Comparison of ENCODE assay signal across 11 mouse cellular contexts in the genomic region with DNA sequence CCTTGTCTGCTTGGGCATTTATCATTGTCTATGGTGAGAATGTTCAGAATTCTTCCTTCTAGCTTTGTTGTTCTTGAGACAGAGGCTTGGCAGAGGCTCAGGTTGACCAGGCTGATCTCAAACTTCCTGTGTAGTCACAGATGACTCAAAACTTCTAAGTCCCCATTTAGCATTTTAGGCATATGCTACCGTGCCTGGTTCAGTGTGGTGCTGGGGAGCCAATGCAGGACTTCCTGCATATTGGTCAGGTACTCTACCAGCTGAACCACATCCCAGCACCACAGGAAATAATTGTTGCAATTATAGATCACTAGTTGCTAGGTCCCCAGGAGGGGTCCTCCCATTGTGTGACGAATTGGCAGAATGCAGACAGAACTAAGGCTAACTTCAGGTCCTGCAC. TPM values are rescaled to one million over a fixed set of nuclear protein-coding genes. Genes with fewer than 3 reads are reported as not detected.
DNase-seq lines count a peak whose midpoint lies in the region; ATAC-seq and TF ChIP-seq lines count a peak whose summit lies in the region.
"Had no signal": no experiment of that assay in that cellular context is flagged by ENCODE, and none has a peak within 500 bp of the region (broad histone marks: within the 10 kb centered on the region; RNA-seq: fewer than 3 reads in every experiment).

No protein-coding gene starts in this region.

- dilution Hi-C loops in CH12.LX (cut with MboI; ENCODE audit: extremely low pct_ligation_motif_present, extremely low pct_unique_long_range_greater_than_20kb, low sequenced_read_pairs) = no loop called here

- H3K9ac ChIP-seq in CH12.LX (ENCODE audit: insufficient read depth, low read depth) = no peak overlapping the region
- no peak overlapping the region for H3K9ac ChIP-seq in forebrain, embryonic 14.5 days (ENCODE audit: low read length)
- H3K9ac ChIP-seq: liver, postnatal 0 days had no signal

- TF ChIP-seq CTCF in CH12.LX (conservative IDR thresholded peaks at IDR 0.05 in 1 of 2, IDR thresholded peaks at IDR 0.05 in 1 of 2; ENCODE audit: low read depth in 2 of 2, low read length in 2 of 2) = no peak

- H3K4me2 ChIP-seq in CH12.LX (ENCODE audit: insufficient read depth, low read depth, poor library complexity, severe bottlenecking) = peak overlapping the region; percentile 76; the same call in 1 of the 2 replicates
- H3K4me2 ChIP-seq in forebrain, embryonic 14.5 days (ENCODE audit: low read length) = no peak overlapping the region

- peaks cover 88% of the 10 kb centered on the region for H3K79me2 ChIP-seq in CH12.LX (replicated peaks; ENCODE audit: control insufficient read depth, extremely low read depth, insufficient read depth, poor library complexity, severe bottlenecking)

- in situ Hi-C loops in CH12.LX (cut with MboI; ENCODE audit: low pct_ligation_motif_present, low pct_unique_long_range_greater_than_20kb, low sequenced_read_pairs) = no loop called here

- peak; percentile 62 for DNase-seq in kidney, postnatal 14 days
- no peak for DNase-seq in kidney, adult 9 months
- peak; percentile 55 to 62 for DNase-seq in B cell, adult 2 months
- peak; percentile 90 for DNase-seq in CH12.LX (ENCODE audit: extremely low read depth)
- DNase-seq in hindbrain, embryonic 10.5 days (ENCODE audit: low spot score) = no peak
- no peak for DNase-seq in forebrain, embryonic 14.5 days (ENCODE audit: low spot score)
- DNase-seq: cerebellum, adult 18-20 months; liver, postnatal 0 days; thymus, postnatal 4 days had no signal

- WGBS in hindbrain, embryonic 10.5 days = 74% methylated on average over 2 of the region's 2 CpGs
- WGBS in forebrain, embryonic 14.5 days = 85% methylated on average over 2 of the region's 2 CpGs

- no peaks in the 10 kb centered on the region for H3K9me3 ChIP-seq in CH12.LX (replicated peaks; ENCODE audit: low read length)
- H3K9me3 ChIP-seq in hindbrain, embryonic 10.5 days = no peaks in the 10 kb centered on the region
- H3K9me3 ChIP-seq in forebrain, embryonic 14.5 days (replicated peaks; ENCODE audit: control insufficient read depth, low read length) = no peaks in the 10 kb centered on the region

- H3K27me3 ChIP-seq in CH12.LX (replicated peaks) = no peaks in the 10 kb centered on the region
- no peaks in the 10 kb centered on the region for H3K27me3 ChIP-seq in hindbrain, embryonic 10.5 days (ENCODE audit: insufficient read depth, poor library complexity, severe bottlenecking)
- no peaks in the 10 kb centered on the region for H3K27me3 ChIP-seq in forebrain, embryonic 14.5 days (replicated peaks; ENCODE audit: control insufficient read depth, insufficient read depth, low read length)

- peak; percentile 9; the same call in 1 of the 2 replicates for ATAC-seq in megakaryocyte, adult 5-6 weeks (ENCODE audit: poor library complexity, severe bottlenecking)
- ATAC-seq in forebrain, embryonic 14.5 days = no peak
- ATAC-seq: intestine, postnatal 0 days; liver, postnatal 0 days had no signal

- TF ChIP-seq RAD21 in CH12.LX (IDR thresholded peaks at IDR 0.05; ENCODE audit: low read depth, low read length) = no peak

- H3K36me3 ChIP-seq in CH12.LX (replicated peaks in 1 of 2; ENCODE audit: control insufficient read depth in 1 of 2, insufficient read depth in 1 of 2, low read length in 1 of 2) = peaks cover 12 to 78% of the 10 kb centered on the region in 2 experiments
- peaks cover 55% of the 10 kb centered on the region for H3K36me3 ChIP-seq in hindbrain, embryonic 10.5 days
- H3K36me3 ChIP-seq in forebrain, embryonic 14.5 days (ENCODE audit: control insufficient read depth, insufficient read depth, low read length) = peaks cover 6% of the 10 kb centered on the region

- peaks cover 39 to 99% of the 10 kb centered on the region in 2 experiments for H3K4me1 ChIP-seq in CH12.LX (ENCODE audit: control insufficient read depth in 1 of 2, insufficient read depth in 2 of 2)
- peaks cover 38% of the 10 kb centered on the region for H3K4me1 ChIP-seq in hindbrain, embryonic 10.5 days (replicated peaks)
- peaks cover 3% of the 10 kb centered on the region; the same call in 1 of the 2 replicates for H3K4me1 ChIP-seq in forebrain, embryonic 14.5 days (ENCODE audit: control insufficient read depth, insufficient read depth, low read length)

- H3K4me3 ChIP-seq in CH12.LX (replicated peaks in 1 of 3; ENCODE audit: low read depth in 2 of 3, low read length in 2 of 3, poor library complexity in 1 of 3) = no peak overlapping the region
- H3K4me3 ChIP-seq in hindbrain, embryonic 10.5 days = no peak overlapping the region
- no peak overlapping the region for H3K4me3 ChIP-seq in forebrain, embryonic 14.5 days (ENCODE audit: low read depth, low read length)

- peak overlapping the region; percentile 67 for H3K27ac ChIP-seq in CH12.LX (ENCODE audit: insufficient read depth, low read depth)
- H3K27ac ChIP-seq in hindbrain, embryonic 10.5 days = no peak overlapping the region
- no peak overlapping the region for H3K27ac ChIP-seq in forebrain, embryonic 14.5 days (ENCODE audit: low read depth, low read length)

- peak; percentile 71 for TF ChIP-seq EP300 in CH12.LX (IDR thresholded peaks at IDR 0.05; ENCODE audit: low read length)

- no peak for TF ChIP-seq POLR2A in CH12.LX (IDR thresholded peaks at IDR 0.05; ENCODE audit: low read depth, low read length)

TF ChIP-seq in CH12.LX, 34 proteins besides CTCF, POLR2A, EP300 and RAD21:
- TF ChIP-seq UBTF (IDR thresholded peaks at IDR 0.05; ENCODE audit: low read depth, low read length) = no peak
- TF ChIP-seq NELFE (IDR thresholded peaks at IDR 0.05; ENCODE audit: low read depth, low read length) = no peak
- no peak for TF ChIP-seq GABPA (IDR thresholded peaks at IDR 0.05; ENCODE audit: insufficient replicate concordance, low read depth, low read length)
- TF ChIP-seq MEF2A (IDR thresholded peaks at IDR 0.05; ENCODE audit: borderline replicate concordance, low read depth, low read length) = peak; percentile 88
- TF ChIP-seq SMC3 (IDR thresholded peaks at IDR 0.05; ENCODE audit: low read depth, low read length) = no peak; the same call in 1 of the 2 replicates
- TF ChIP-seq MAZ (IDR thresholded peaks at IDR 0.05; ENCODE audit: low read depth, low read length) = no peak
- TF ChIP-seq ETS1 (conservative IDR thresholded peaks at IDR 0.05; ENCODE audit: low read depth, low read length) = peak; percentile 94
- peak; percentile 52; the same call in 1 of the 2 replicates for TF ChIP-seq MXI1 (IDR thresholded peaks at IDR 0.05; ENCODE audit: low read depth, low read length)
- no peak for TF ChIP-seq USF1 (IDR thresholded peaks at IDR 0.05; ENCODE audit: low read depth, low read length)
- no peak for TF ChIP-seq RCOR1 (conservative IDR thresholded peaks at IDR 0.05; ENCODE audit: low read depth, low read length)
- TF ChIP-seq ELF1 (IDR thresholded peaks at IDR 0.05; ENCODE audit: low read depth, low read length) = peak; percentile 82
- TF ChIP-seq ZKSCAN1 (IDR thresholded peaks at IDR 0.05; ENCODE audit: borderline replicate concordance, low read depth, low read length) = no peak
- TF ChIP-seq TCF12 (IDR thresholded peaks at IDR 0.05; ENCODE audit: low read depth, low read length) = peak; percentile 63; the same call in 1 of the 2 replicates
- peak; percentile 54; the same call in 1 of the 2 replicates for TF ChIP-seq JUND (conservative IDR thresholded peaks at IDR 0.05; ENCODE audit: low read depth, low read length)
- TF ChIP-seq MAX (IDR thresholded peaks at IDR 0.05; ENCODE audit: low read length) = 0 out of 2 replicates have a peak, but pooled peaks have one; percentile 16
- no peak for TF ChIP-seq POLR2AphosphoS2 (IDR thresholded peaks at IDR 0.05; ENCODE audit: low read depth, low read length)
- TF ChIP-seq HCFC1 (IDR thresholded peaks at IDR 0.05; ENCODE audit: low read depth, low read length) = peak; percentile 37; the same call in 1 of the 2 replicates
- TF ChIP-seq JUN (IDR thresholded peaks at IDR 0.05; ENCODE audit: insufficient read depth, low read depth, low read length) = peak; percentile 55; the same call in 1 of the 2 replicates
- TF ChIP-seq BHLHE40 (IDR thresholded peaks at IDR 0.05; ENCODE audit: low read depth, low read length) = peak; percentile 81
- TF ChIP-seq MYC (IDR thresholded peaks at IDR 0.05; ENCODE audit: low read depth, low read length) = peak; percentile 28; the same call in 1 of the 2 replicates
- peak; percentile 88 for TF ChIP-seq IRF4 (IDR thresholded peaks at IDR 0.05; ENCODE audit: low read depth, low read length)
- no peak for TF ChIP-seq TBP (conservative IDR thresholded peaks at IDR 0.05; ENCODE audit: low read depth, low read length)
- peak; percentile 65; the same call in 1 of the 2 replicates for TF ChIP-seq MAFK (IDR thresholded peaks at IDR 0.05; ENCODE audit: insufficient replicate concordance, low read length)
- TF ChIP-seq KAT2A (IDR thresholded peaks at IDR 0.05; ENCODE audit: insufficient replicate concordance, low read length) = no peak
- TF ChIP-seq SIN3A (IDR thresholded peaks at IDR 0.05; ENCODE audit: low read length) = peak; percentile 64; the same call in 1 of the 2 replicates
TF ChIP-seq in CH12.LX: peak in this region for 14.

RNA-seq across cellular contexts. Expression of a gene that starts 10.7 kb away (rescaled TPM):
- 83.5 and 86.4 TPM in 2 replicates for total RNA-seq in CH12.LX (2012; rRNA removed)
- total RNA-seq in CH12.LX (2014; rRNA removed) = 144 and 160 TPM in 2 replicates
- 382 and 388 TPM in 2 replicates for polyA plus RNA-seq in CH12.LX (2012; ENCODE audit: insufficient read length, low read depth)
- total RNA-seq in megakaryocyte, adult 5-6 weeks (2015) = 683 and 689 TPM in 2 replicates
- total RNA-seq in megakaryocyte, adult 5-6 weeks (2017) = 251 and 275 TPM in 2 replicates
- polyA plus RNA-seq in hindbrain, embryonic 10.5 days (2016; fragmentation: Nextera tagmentation; extraction: Ambion mirVana) = 331 and 370 TPM in 2 replicates
- polyA plus RNA-seq in forebrain, embryonic 14.5 days (2014; fragmentation: Nextera tagmentation; extraction: Ambion mirVana) = 272 and 278 TPM in 2 replicates

Comparison
In these comparisons a context has a peak if more than half of its experiments do, and no peak if none do; other contexts are left out.
1. DNase-seq: peak in kidney, postnatal 14 days (single experiment), B cell, adult 2 months (2 of 2) and CH12.LX (single experiment); none in kidney, adult 9 months (single experiment), hindbrain, embryonic 10.5 days (single experiment) and forebrain, embryonic 14.5 days (single experiment).